8 mouse cellular contexts compared by ENCODE assay signal in the genomic region with DNA sequence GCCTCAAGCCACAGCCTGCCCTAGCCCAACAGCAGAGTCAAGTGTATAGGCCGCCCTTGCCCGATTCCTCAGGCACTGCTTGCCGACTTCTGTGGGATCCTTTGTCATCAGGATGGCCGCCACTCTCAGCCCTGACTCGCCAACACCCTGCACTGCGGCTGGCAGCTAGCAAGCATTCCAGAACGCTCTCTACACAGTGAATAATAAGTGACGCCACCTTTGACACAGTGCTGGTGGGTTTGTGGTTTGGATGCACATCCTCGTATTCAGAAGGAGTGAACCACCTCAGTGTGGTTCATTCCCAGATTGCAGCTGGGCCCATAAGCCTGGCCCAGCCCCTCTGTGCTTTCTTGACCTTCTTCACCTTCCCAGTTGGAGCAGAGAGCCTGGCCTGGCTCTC. TPM values are rescaled to one million over a fixed set of nuclear protein-coding genes. Genes with fewer than 3 reads are reported as not detected.
DNase-seq lines count a peak whose midpoint lies in the region; ATAC-seq lines count a peak whose summit lies in the region.

No protein-coding gene starts in this region.

- no peaks in the 10 kb centered on the region for H3K9me3 ChIP-seq in kidney, embryonic 16.5 days (ENCODE audit: low read length)
- H3K9me3 ChIP-seq in heart, embryonic 14.5 days (ENCODE audit: control insufficient read depth, low read length), result no peaks in the 10 kb centered on the region

- no peak for ATAC-seq in kidney, embryonic 16.5 days (ENCODE audit: low FRiP score, low TSS enrichment)
- no peak for ATAC-seq in heart, embryonic 14.5 days (ENCODE audit: insufficient number of reproducible peaks, insufficient read depth, low FRiP score, low read depth)
- no peak for ATAC-seq in frontal cortex, adult (ENCODE audit: low TSS enrichment)
- no peak for ATAC-seq in erythroid progenitor cell, adult 5-6 weeks (replicated peaks; ENCODE audit: low FRiP score, poor library complexity, severe bottlenecking)

- H3K27ac ChIP-seq in kidney, embryonic 16.5 days (ENCODE audit: low read length), result no peak overlapping the region
- peak overlapping the region; percentile 61 to 83 for H3K27ac ChIP-seq in heart, embryonic 14.5 days (replicated peaks in 1 of 2; ENCODE audit: control insufficient read depth in 1 of 2, insufficient read depth in 1 of 2, low read depth in 2 of 2, low read length in 2 of 2)
- H3K27ac ChIP-seq in macrophage, result peak overlapping the region; percentile 99

- H3K4me1 ChIP-seq in kidney, embryonic 16.5 days (ENCODE audit: insufficient read depth, low read length), result peaks cover 98% of the 10 kb centered on the region
- peaks cover 82 to 98% of the 10 kb centered on the region in 2 experiments for H3K4me1 ChIP-seq in heart, embryonic 14.5 days (ENCODE audit: control insufficient read depth in 2 of 2, insufficient read depth in 2 of 2, low read length in 2 of 2)

- peaks cover 100% of the 10 kb centered on the region for H3K79me2 ChIP-seq in macrophage (ENCODE audit: inconsistent target)

- H3K4me3 ChIP-seq in kidney, embryonic 16.5 days (ENCODE audit: low read length), result no peak overlapping the region
- H3K4me3 ChIP-seq in heart, embryonic 14.5 days (ENCODE audit: control insufficient read depth in 1 of 2, insufficient read depth in 1 of 2, low read depth in 1 of 2, low read length in 2 of 2), result no peak overlapping the region
- no peak overlapping the region for H3K4me3 ChIP-seq in macrophage (ENCODE audit: inconsistent target)

- no peak overlapping the region for H3K4me2 ChIP-seq in kidney, embryonic 16.5 days (replicated peaks; ENCODE audit: low read depth, low read length)
- peak overlapping the region; percentile 2; the same call in 1 of the 2 replicates for H3K4me2 ChIP-seq in heart, embryonic 14.5 days (ENCODE audit: low read length)

- H3K27me3 ChIP-seq in kidney, embryonic 16.5 days (ENCODE audit: insufficient read depth, low read length), result no peaks in the 10 kb centered on the region
- no peaks in the 10 kb centered on the region for H3K27me3 ChIP-seq in heart, embryonic 14.5 days (ENCODE audit: control insufficient read depth, insufficient read depth, low read length)

- DNase-seq in kidney, postnatal 4 days, result no peak
- DNase-seq in NIH3T3 (ENCODE audit: low read depth), result peak; percentile 74
- no peak for DNase-seq in ovary, postnatal 36 days (ENCODE audit: low spot score)

- H3K9ac ChIP-seq in kidney, embryonic 16.5 days (replicated peaks; ENCODE audit: low read length), result peak overlapping the region; percentile 26; the same call in 1 of the 2 replicates
- peak overlapping the region; percentile 54 for H3K9ac ChIP-seq in heart, embryonic 14.5 days (ENCODE audit: low read length)

- 74% methylated on average over 9 of the region's 9 CpGs for WGBS in kidney, embryonic 16.5 days
- 44% methylated on average over 9 of the region's 9 CpGs for WGBS in heart, embryonic 14.5 days
- 52% methylated on average over 9 of the region's 9 CpGs for WGBS in macrophage (ENCODE audit: missing documents)

- H3K36me3 ChIP-seq in kidney, embryonic 16.5 days (ENCODE audit: insufficient read depth, low read length), result no peaks in the 10 kb centered on the region
- H3K36me3 ChIP-seq in heart, embryonic 14.5 days (ENCODE audit: control insufficient read depth, insufficient read depth, low read length), result peaks cover 3% of the 10 kb centered on the region; the same call in 1 of the 2 replicates
- no peaks in the 10 kb centered on the region for H3K36me3 ChIP-seq in macrophage (ENCODE audit: inconsistent target)

RNA-seq across cellular contexts. Expression of gene Zmiz1, which starts 17.1 kb away (rescaled TPM):
- 36.0 and 46.6 TPM in 2 replicates for polyA plus RNA-seq in kidney, embryonic 16.5 days (2015; fragmentation: Nextera tagmentation; extraction: Ambion mirVana)
- 27.7 and 31.3 TPM in 2 replicates for polyA plus RNA-seq in heart, embryonic 14.5 days (2014; fragmentation: Nextera tagmentation; extraction: Ambion mirVana)
- 100 to 1,000 TPM; 201 to 426 (median 339) TPM for total RNA-seq in macrophage (2018; cell fraction: chromatin; rRNA removed)
- total RNA-seq in macrophage (2018; cell fraction: cytosol; rRNA removed), result 100 to 1,000 TPM; 130 to 224 (median 189) TPM
- 100 to 1,000 TPM; 176 to 364 (median 261) TPM for total RNA-seq in macrophage (2018; cell fraction: nucleus; rRNA removed)
- 74.5 to 135 TPM (median 101 TPM) in 3 replicates for polyA plus RNA-seq in macrophage (2018)
- 20.9 and 36.0 TPM in 2 replicates for total RNA-seq in erythroid progenitor cell, adult 5-6 weeks (2015; ENCODE audit: low replicate concordance)
- total RNA-seq in erythroid progenitor cell, adult 5-6 weeks (2017; ENCODE audit: low replicate concordance), result 4.0 and 4.6 TPM in 2 replicates
